Mouse (Mus musculus): ENCODE results near the gene Plekho1. TPM values are rescaled to one million over a fixed set of nuclear protein-coding genes. Genes with fewer than 3 reads are reported as not detected.

The Plekho1 gene
- total and polyA plus RNA-seq, 3 experiments, result 22.3 to 24.6 (median 23.4) TPM

DNA sequence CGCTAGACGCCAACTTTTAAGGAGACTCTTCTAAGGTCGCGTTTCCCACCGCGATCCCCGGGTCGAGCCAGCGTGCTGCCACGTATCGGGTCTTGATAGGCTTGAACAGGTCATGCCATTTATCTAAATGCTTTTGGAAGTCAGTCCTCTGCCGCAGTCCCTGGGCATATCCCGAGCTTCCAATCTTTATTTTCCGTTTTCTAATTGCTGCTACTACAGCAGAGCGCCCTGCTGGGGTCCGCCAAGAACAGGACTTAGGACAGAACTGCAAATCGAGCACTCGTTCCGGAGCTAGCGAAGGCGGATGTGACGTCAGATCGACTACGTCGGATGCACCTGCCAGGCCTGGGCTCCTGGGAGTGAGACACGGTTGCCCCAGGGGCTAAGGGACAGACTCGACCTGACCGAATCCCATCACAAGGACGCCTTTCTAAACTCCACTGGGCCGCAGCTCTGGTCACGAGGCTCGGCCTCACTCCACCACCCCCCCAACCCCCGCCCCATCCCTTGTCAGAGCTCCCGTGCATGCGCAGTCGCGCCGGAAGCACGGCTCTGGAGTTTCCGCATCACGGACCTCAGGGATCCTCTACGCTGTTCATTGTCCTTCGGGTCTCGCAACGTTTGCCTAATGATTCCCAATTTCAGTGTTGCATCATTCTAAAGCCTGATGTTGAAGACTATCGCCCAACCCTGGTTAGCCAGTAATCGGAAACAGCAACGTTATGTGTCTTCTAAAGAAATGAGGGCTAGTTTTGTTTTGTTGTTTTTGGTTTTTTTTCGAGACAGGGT, 44.8 kb downstream of the Plekho1 start:
- in situ Hi-C loops (cut with MboI; ENCODE audit: low pct_ligation_motif_present, low pct_unique_long_range_greater_than_20kb, low sequenced_read_pairs) (no loop called here), dilution Hi-C loops (cut with MboI; ENCODE audit: extremely low pct_ligation_motif_present, extremely low pct_unique_long_range_greater_than_20kb, low sequenced_read_pairs) (no loop called here)
- Histone ChIP-seq H3K27me3 (replicated peaks) (no peaks in the 10 kb centered on the region), H3K4me2 (ENCODE audit: insufficient read depth, low read depth, poor library complexity, severe bottlenecking) (peak overlapping the region; percentile 52; the same call in 1 of the 2 replicates), H3K4me3 (replicated peaks in 1 of 3; ENCODE audit: low read depth in 2 of 3, low read length in 2 of 3, poor library complexity in 1 of 3) (peak overlapping the region; percentile 58 to 69 (median 60)), H3K9ac (ENCODE audit: insufficient read depth, low read depth) (peak overlapping the region; percentile 86), H3K79me2 (replicated peaks; ENCODE audit: control insufficient read depth, extremely low read depth, insufficient read depth, poor library complexity, severe bottlenecking) (no peaks in the 10 kb centered on the region), H3K9me3 (replicated peaks; ENCODE audit: low read length) (no peaks in the 10 kb centered on the region), H3K4me1 (ENCODE audit: control insufficient read depth in 1 of 2, insufficient read depth in 2 of 2) (peaks cover 15 to 49% of the 10 kb centered on the region in 2 experiments; a peak in 3 of 4 replicates), H3K36me3 (replicated peaks in 1 of 2; ENCODE audit: control insufficient read depth in 1 of 2, insufficient read depth in 1 of 2, low read length in 1 of 2) (peaks cover 4 to 25% of the 10 kb centered on the region in 2 experiments), H3K27ac (ENCODE audit: insufficient read depth, low read depth) (peak overlapping the region; percentile 90)
- peak; percentile 96 for DNase-seq (ENCODE audit: extremely low read depth)
- TF ChIP-seq MAZ (IDR thresholded peaks at IDR 0.05; ENCODE audit: low read depth, low read length), result peak; percentile 76; the same call in 1 of the 2 replicates
- peak; percentile 78 for TF ChIP-seq HCFC1 (IDR thresholded peaks at IDR 0.05; ENCODE audit: low read depth, low read length)
- TF ChIP-seq EP300 (IDR thresholded peaks at IDR 0.05; ENCODE audit: low read length), result no peak
- peak; percentile 93 for TF ChIP-seq POLR2A (IDR thresholded peaks at IDR 0.05; ENCODE audit: low read depth, low read length)
- TF ChIP-seq USF2 (conservative IDR thresholded peaks at IDR 0.05; ENCODE audit: low read depth, low read length), result no peak; the same call in 1 of the 2 replicates
- no peak for TF ChIP-seq SMC3 (IDR thresholded peaks at IDR 0.05; ENCODE audit: low read depth, low read length)
- peak; percentile 82 for TF ChIP-seq SIN3A (IDR thresholded peaks at IDR 0.05; ENCODE audit: low read length)
- TF ChIP-seq KAT2A (IDR thresholded peaks at IDR 0.05; ENCODE audit: insufficient replicate concordance, low read length), result 0 out of 2 replicates have a peak, but pooled peaks have one; percentile 67
- peak; percentile 89 for TF ChIP-seq NELFE (IDR thresholded peaks at IDR 0.05; ENCODE audit: low read depth, low read length)
- peak; percentile 7 for TF ChIP-seq MAX (IDR thresholded peaks at IDR 0.05; ENCODE audit: low read length)
- TF ChIP-seq TCF12 (IDR thresholded peaks at IDR 0.05; ENCODE audit: low read depth, low read length), result peak; percentile 56
- 0 out of 2 replicates have a peak, but pooled peaks have one; percentile 35 for TF ChIP-seq ETS1 (conservative IDR thresholded peaks at IDR 0.05; ENCODE audit: low read depth, low read length)
- TF ChIP-seq CHD2 (IDR thresholded peaks at IDR 0.05; ENCODE audit: low read length), result peak; percentile 66
- 0 out of 2 replicates have a peak, but pooled peaks have one; percentile 86 for TF ChIP-seq CHD1 (IDR thresholded peaks at IDR 0.05; ENCODE audit: low read depth, low read length)
- no peak for TF ChIP-seq ZKSCAN1 (IDR thresholded peaks at IDR 0.05; ENCODE audit: borderline replicate concordance, low read depth, low read length)
- no peak for TF ChIP-seq ZC3H11A (IDR thresholded peaks at IDR 0.05; ENCODE audit: low read depth, low read length)
- no peak for TF ChIP-seq RAD21 (IDR thresholded peaks at IDR 0.05; ENCODE audit: low read depth, low read length)
- no peak for TF ChIP-seq ZNF384 (IDR thresholded peaks at IDR 0.05; ENCODE audit: low read depth, low read length)
- TF ChIP-seq MYC (IDR thresholded peaks at IDR 0.05; ENCODE audit: low read depth, low read length), result 0 out of 2 replicates have a peak, but pooled peaks have one; percentile 29
- no peak for TF ChIP-seq PAX5 (IDR thresholded peaks at IDR 0.05; ENCODE audit: low read length)
- no peak for TF ChIP-seq MAFK (IDR thresholded peaks at IDR 0.05; ENCODE audit: insufficient replicate concordance, low read length)
- TF ChIP-seq NRF1 (IDR thresholded peaks at IDR 0.05; ENCODE audit: low read depth, low read length), result peak; percentile 87
- TF ChIP-seq MXI1 (IDR thresholded peaks at IDR 0.05; ENCODE audit: low read depth, low read length), result no peak; the same call in 1 of the 2 replicates
- no peak for TF ChIP-seq JUN (IDR thresholded peaks at IDR 0.05; ENCODE audit: insufficient read depth, low read depth, low read length)
- no peak for TF ChIP-seq CTCF (conservative IDR thresholded peaks at IDR 0.05 in 1 of 2, IDR thresholded peaks at IDR 0.05 in 1 of 2; ENCODE audit: low read depth in 2 of 2, low read length in 2 of 2)
- peak; percentile 87 for TF ChIP-seq BHLHE40 (IDR thresholded peaks at IDR 0.05; ENCODE audit: low read depth, low read length)
- no peak for TF ChIP-seq GABPA (IDR thresholded peaks at IDR 0.05; ENCODE audit: insufficient replicate concordance, low read depth, low read length)
- TF ChIP-seq POLR2AphosphoS2 (IDR thresholded peaks at IDR 0.05; ENCODE audit: low read depth, low read length), result no peak
- TF ChIP-seq ELF1 (IDR thresholded peaks at IDR 0.05; ENCODE audit: low read depth, low read length), result peak; percentile 73; the same call in 1 of the 2 replicates
- TF ChIP-seq ZMIZ1 (IDR thresholded peaks at IDR 0.05; ENCODE audit: low read depth, low read length), result peak; percentile 88
- TF ChIP-seq RCOR1 (conservative IDR thresholded peaks at IDR 0.05; ENCODE audit: low read depth, low read length), result 0 out of 2 replicates have a peak, but pooled peaks have one; percentile 47
- TF ChIP-seq IRF4 (IDR thresholded peaks at IDR 0.05; ENCODE audit: low read depth, low read length), result peak; percentile 71
- TF ChIP-seq MEF2A (IDR thresholded peaks at IDR 0.05; ENCODE audit: borderline replicate concordance, low read depth, low read length), result peak; percentile 74
- TF ChIP-seq USF1 (IDR thresholded peaks at IDR 0.05; ENCODE audit: low read depth, low read length), result peak; percentile 57
- no peak for TF ChIP-seq E2F4 (IDR thresholded peaks at IDR 0.05; ENCODE audit: insufficient replicate concordance, low read depth, low read length)
- 0 out of 2 replicates have a peak, but pooled peaks have one; percentile 62 for TF ChIP-seq UBTF (IDR thresholded peaks at IDR 0.05; ENCODE audit: low read depth, low read length)
- TF ChIP-seq TBP (conservative IDR thresholded peaks at IDR 0.05; ENCODE audit: low read depth, low read length), result peak; percentile 36; the same call in 1 of the 2 replicates
- TF ChIP-seq JUND (conservative IDR thresholded peaks at IDR 0.05; ENCODE audit: low read depth, low read length), result 0 out of 2 replicates have a peak, but pooled peaks have one; percentile 6

Data from CH12.LX (cell line).